Mouse (Mus musculus) G1E (cell line): Measurements from ENCODE around the gene Ifna1. TPM values are rescaled to one million over a fixed set of nuclear protein-coding genes. Genes with fewer than 3 reads are reported as not detected.

Experiments used
- ATAC-seq: 2 replicates; pipeline ENCODE4 v1.8.0; 2016; ENCODE audit warnings: mild to moderate bottlenecking; ENCODE audit not compliant: insufficient number of reproducible peaks, poor library complexity, low FRiP score, severe bottlenecking; ENCODE audit errors: extremely low read depth
- DNase-seq: peaks from one replicate; pipeline ENCODE4 v3.0.0; 2012; ENCODE audit warnings: low spot score
- H3K27me3 ChIP-seq: 2 replicates; pipeline ENCODE4 v1.6.1; 2012; ENCODE audit warnings: mild to moderate bottlenecking, low read length, inconsistent platforms; ENCODE audit not compliant: insufficient read depth
- H3K36me3 ChIP-seq: replicated peaks from 2 replicates; pipeline ENCODE3; 2012; ENCODE audit warnings: mild to moderate bottlenecking, inconsistent platforms
- H3K4me1 ChIP-seq: 2 replicates; pipeline ENCODE4 v1.6.1; 2012; ENCODE audit warnings: low read depth, low read length, inconsistent platforms, mixed read lengths; ENCODE audit not compliant: insufficient read depth
- H3K4me3 ChIP-seq: 2 replicates; pipeline ENCODE4 v1.5.1; 2012; ENCODE audit warnings: low read depth, mild to moderate bottlenecking, inconsistent platforms, low read length, moderate library complexity, mixed read lengths
- H3K9me3 ChIP-seq: replicated peaks from 2 replicates; pipeline ENCODE4 v1.6.1; 2012; ENCODE audit warnings: inconsistent platforms
- CTCF ChIP-seq: IDR thresholded peaks from 2 replicates; pipeline ENCODE4 v1.5.1; 2012; ENCODE audit warnings: low read depth, low read length, inconsistent platforms, mixed read lengths
- GATA1 ChIP-seq: IDR thresholded peaks from 2 replicates; pipeline ENCODE4 v1.6.1; 2012; ENCODE audit warnings: borderline replicate concordance, low read length, inconsistent platforms, mixed read lengths
- GATA2 ChIP-seq: IDR thresholded peaks from 2 replicates; pipeline ENCODE4 v1.6.1; 2012; ENCODE audit warnings: low read depth, low read length, inconsistent platforms, borderline replicate concordance
- POLR2AphosphoS5 ChIP-seq: IDR thresholded peaks from 2 replicates; pipeline ENCODE4 v1.6.1; 2012; ENCODE audit warnings: low read depth, low read length, inconsistent platforms; ENCODE audit not compliant: insufficient replicate concordance
- TAL1 ChIP-seq: conservative IDR thresholded peaks from 2 replicates; pipeline ENCODE4 v1.6.1; 2012; ENCODE audit warnings: low read depth, low read length, inconsistent platforms, mixed read lengths
- polyA plus RNA-seq: library from polyadenylated mRNA; stranded (reverse); fragments of >175 nt; gene quantifications from 2 replicates; pipeline ENCODE4 v1.2.3, GENCODE M21; 2012
- total RNA-seq, 2 experiments: library from RNA; stranded (forward) in 1 of 2; stranded (reverse) in 1 of 2; fragments of 200-1000 nt in 1 of 2; fragments of >200 nt in 1 of 2; fragmentation: Nextera tagmentation in 1 of 2; gene quantifications; 2 replicates each; pipeline ENCODE4 v1.2.3; 2014 to 2017

Gene Ifna1
- total and polyA plus RNA-seq, 3 experiments = not detected

DNA sequence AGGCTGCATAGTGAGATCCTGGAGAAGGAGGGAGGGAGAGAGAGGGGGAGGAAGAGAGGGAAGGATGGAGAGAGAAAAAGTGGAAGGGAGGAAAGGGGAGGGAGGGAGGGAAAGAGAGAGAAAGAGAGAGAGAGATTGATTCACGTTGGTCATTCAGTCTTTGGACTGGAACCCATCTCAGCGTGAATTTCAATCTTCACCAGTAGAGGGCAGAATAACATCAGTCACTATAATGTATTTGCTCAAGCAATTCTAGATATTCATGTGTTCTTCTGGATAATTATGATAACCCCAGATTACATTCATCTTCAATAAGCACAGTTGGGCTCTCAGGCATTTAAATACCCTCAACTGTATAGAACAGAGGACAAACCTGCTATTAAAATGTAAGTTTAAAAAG lies 22.8 kb downstream of the Ifna1 start:
- Histone ChIP-seq H3K9me3 (no peaks in the 10 kb centered on the region), H3K36me3 (no peaks in the 10 kb centered on the region), H3K4me3 (no peak overlapping the region), H3K27me3 (no peaks in the 10 kb centered on the region), H3K4me1 (no peaks in the 10 kb centered on the region)
- TF ChIP-seq POLR2AphosphoS5 (no peak), GATA1 (no peak), TAL1 (no peak), GATA2 (no peak), CTCF (no peak)
- DNase-seq = no peak
- ATAC-seq = no peak

DNA sequence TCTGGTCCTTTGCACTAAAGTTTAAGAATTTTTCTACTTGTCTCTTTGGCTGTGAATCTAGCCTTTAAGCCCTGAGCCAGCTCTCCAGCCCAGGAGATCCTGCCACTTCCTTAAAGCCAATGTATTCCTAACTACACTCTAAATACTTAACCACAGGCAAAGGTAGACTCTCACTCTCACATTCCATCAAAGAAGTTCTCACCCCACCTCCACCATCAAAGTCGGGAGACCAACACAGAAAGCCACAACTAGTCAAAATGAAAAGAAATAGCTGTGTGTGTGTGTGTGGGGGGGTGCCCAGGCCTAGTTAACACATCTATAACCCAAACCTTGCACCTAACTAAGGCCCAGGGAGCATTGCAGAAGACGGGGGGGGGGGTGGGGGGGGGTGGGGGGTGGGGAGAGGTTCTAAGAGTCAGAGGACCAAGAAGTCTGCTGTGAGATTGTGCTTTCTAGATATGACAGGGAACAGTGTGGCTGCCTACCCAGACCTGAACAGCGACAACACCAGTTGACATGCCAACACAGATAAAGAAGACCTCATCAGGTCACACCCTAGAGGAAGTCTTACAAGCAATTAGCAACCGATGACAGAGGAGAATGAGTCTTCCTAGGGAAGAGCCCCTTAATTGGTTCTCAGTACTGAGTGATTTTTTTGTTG lies 25.7 kb downstream of the Ifna1 start:
- TF ChIP-seq GATA1 = no peak
- TF ChIP-seq GATA2 = no peak
- TF ChIP-seq POLR2AphosphoS5 = no peak
- TF ChIP-seq TAL1 = no peak
- TF ChIP-seq CTCF = no peak
- Histone ChIP-seq H3K4me1 (no peaks in the 10 kb centered on the region), H3K9me3 (peaks cover 7% of the 10 kb centered on the region; the same call in 1 of the 2 replicates), H3K4me3 (no peak overlapping the region), H3K36me3 (no peaks in the 10 kb centered on the region), H3K27me3 (no peaks in the 10 kb centered on the region)
- DNase-seq = no peak
- ATAC-seq = no peak

DNA sequence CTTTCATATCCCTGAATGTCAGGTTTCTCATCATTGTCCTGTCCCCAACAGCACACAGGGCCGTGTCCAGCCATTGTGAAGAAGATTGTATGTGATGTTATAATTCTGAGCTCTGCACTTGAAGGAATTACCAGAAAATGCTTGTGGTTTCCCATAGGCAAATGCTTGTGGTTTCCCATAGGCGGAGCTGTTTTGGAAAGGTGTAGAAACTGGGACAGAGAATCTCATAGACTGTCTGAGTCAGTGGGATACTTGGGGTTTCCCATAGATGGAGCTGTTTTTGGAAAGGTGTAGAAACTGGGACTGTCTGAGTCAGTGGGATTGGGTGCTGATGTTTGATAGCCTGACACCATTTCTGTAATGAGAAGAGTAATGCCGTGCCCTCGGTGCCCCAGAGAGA lies 26.6 kb downstream of the Ifna1 start:
- Histone ChIP-seq H3K36me3 (no peaks in the 10 kb centered on the region), H3K27me3 (no peaks in the 10 kb centered on the region), H3K4me3 (no peak overlapping the region), H3K9me3 (peaks cover 7% of the 10 kb centered on the region; the same call in 1 of the 2 replicates), H3K4me1 (no peaks in the 10 kb centered on the region)
- no peak for DNase-seq
- no peak for ATAC-seq
- no peak for TF ChIP-seq GATA1
- TF ChIP-seq TAL1 = no peak
- TF ChIP-seq CTCF = no peak
- no peak for TF ChIP-seq POLR2AphosphoS5
- TF ChIP-seq GATA2 = no peak

DNA sequence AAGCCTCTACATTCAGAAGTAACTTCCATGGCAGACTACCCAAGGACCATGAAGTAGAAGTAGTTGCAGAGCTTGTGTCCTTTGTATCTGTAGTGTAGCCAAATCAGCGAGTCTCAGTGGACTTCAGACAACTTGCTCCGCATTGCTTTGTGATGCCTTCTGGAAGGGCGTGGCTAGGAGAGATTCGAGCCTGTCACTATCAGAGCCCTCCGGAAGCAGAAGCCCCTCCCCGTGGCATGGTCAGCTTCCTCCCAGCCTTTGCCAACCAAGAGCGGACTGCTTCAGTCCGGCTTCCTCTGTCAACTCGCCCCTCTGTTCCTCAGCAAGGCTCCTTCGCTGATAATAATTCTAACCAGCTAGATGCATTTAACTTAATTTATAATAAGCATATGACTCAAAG lies 28.4 kb downstream of the Ifna1 start:
- Histone ChIP-seq H3K36me3 (no peaks in the 10 kb centered on the region), H3K4me1 (no peaks in the 10 kb centered on the region), H3K4me3 (no peak overlapping the region), H3K9me3 (peaks cover 7% of the 10 kb centered on the region; the same call in 1 of the 2 replicates), H3K27me3 (no peaks in the 10 kb centered on the region)
- TF ChIP-seq POLR2AphosphoS5 (no peak), TAL1 (no peak), GATA2 (no peak), CTCF (no peak), GATA1 (no peak)
- DNase-seq = no peak
- ATAC-seq = no peak

DNA sequence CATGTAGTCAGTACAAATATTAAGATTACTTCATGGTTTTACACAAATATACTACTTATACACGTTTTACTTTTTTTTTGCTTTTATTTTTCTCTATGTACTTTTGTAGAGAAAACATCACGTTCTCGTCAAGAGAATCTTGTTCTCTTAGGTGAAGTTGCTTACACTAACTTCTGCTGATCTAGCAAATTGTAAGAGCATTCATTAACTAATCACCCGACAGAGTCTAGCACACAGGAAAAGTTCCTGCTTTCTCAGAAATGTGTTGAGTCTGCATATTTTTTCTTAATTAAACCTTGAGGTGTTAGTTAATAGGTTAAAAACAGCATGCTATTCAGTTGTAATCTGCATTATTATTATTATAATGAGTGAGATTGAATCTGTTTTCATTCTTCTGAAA lies 28.9 kb downstream of the Ifna1 start:
- H3K4me1 ChIP-seq = no peaks in the 10 kb centered on the region
- no peaks in the 10 kb centered on the region for H3K27me3 ChIP-seq
- H3K9me3 ChIP-seq = peaks cover 7% of the 10 kb centered on the region; the same call in 1 of the 2 replicates
- DNase-seq (no peak), ATAC-seq (no peak)
- H3K4me3 ChIP-seq = no peak overlapping the region
- TF ChIP-seq TAL1 (no peak), POLR2AphosphoS5 (no peak), GATA2 (no peak), CTCF (no peak), GATA1 (no peak)
- H3K36me3 ChIP-seq = no peaks in the 10 kb centered on the region

DNA sequence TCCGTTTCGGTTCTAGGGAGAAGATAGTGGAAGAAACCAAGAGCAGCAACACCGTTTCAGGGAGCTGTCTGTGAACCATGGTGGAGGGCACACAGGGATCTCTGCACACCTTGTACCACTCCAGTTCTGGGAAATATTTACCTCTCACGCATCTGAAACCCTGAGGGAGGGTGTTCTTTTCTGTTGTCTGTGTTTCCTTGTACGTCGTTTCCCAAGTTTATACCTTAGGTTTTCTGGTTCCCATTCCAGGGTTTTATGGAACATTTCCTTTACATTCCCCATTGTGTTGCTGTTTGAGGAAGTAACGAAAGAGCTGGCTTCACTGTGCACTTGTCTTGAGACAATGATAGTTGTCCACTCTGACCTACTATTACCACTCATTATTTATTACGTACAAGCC lies 30.2 kb downstream of the Ifna1 start, which contains the start of gene Ifne:
TSS of gene Ifne (minus strand) at position 101 of the 400 bp plus-strand sequence.
- no peak for DNase-seq
- no peaks in the 10 kb centered on the region for H3K4me1 ChIP-seq
- TF ChIP-seq GATA2 (no peak), GATA1 (no peak), TAL1 (no peak), POLR2AphosphoS5 (no peak), CTCF (no peak)
- H3K27me3 ChIP-seq = no peaks in the 10 kb centered on the region
- H3K36me3 ChIP-seq = no peaks in the 10 kb centered on the region
- peaks cover 9% of the 10 kb centered on the region; the same call in 1 of the 2 replicates for H3K9me3 ChIP-seq
- ATAC-seq = no peak
- no peak within 1 kb of the TSS for H3K4me3 ChIP-seq
